Mouse (Mus musculus) CH12.LX (cell line): ENCODE results near the gene Tfdp2.

Experiments
- CHD2 ChIP-seq: IDR thresholded peaks from 2 replicates; pipeline ENCODE4 v1.6.1; 2011; ENCODE audit warnings: low read length, improper control_type of control experiment
- CTCF ChIP-seq, 2 experiments: IDR thresholded peaks in 1 of 2; conservative IDR thresholded peaks in 1 of 2; 2 replicates each; pipeline ENCODE4 v1.5.1; 2011 to 2012; ENCODE audit warnings: low read depth in 2 of 2, low read length in 2 of 2, improper control_type of control experiment in 1 of 2, inconsistent platforms in 1 of 2, mild to moderate bottlenecking in 1 of 2, moderate library complexity in 1 of 2
- EP300 ChIP-seq: IDR thresholded peaks from 2 replicates; pipeline ENCODE4 v1.6.1; 2011; ENCODE audit warnings: low read length, improper control_type of control experiment
- JUN ChIP-seq: IDR thresholded peaks from 2 replicates; pipeline ENCODE4 v1.6.1; 2011; ENCODE audit warnings: low read depth, mild to moderate bottlenecking, low read length, improper control_type of control experiment, moderate library complexity; ENCODE audit not compliant: insufficient read depth
- MAX ChIP-seq: IDR thresholded peaks from 2 replicates; pipeline ENCODE4 v1.6.1; 2011; ENCODE audit warnings: low read length, improper control_type of control experiment
- POLR2AphosphoS2 ChIP-seq: IDR thresholded peaks from 2 replicates; pipeline ENCODE4 v1.6.1; 2011; ENCODE audit warnings: low read depth, low read length, improper control_type of control experiment
- USF2 ChIP-seq: conservative IDR thresholded peaks from 2 replicates; pipeline ENCODE4 v1.6.1; 2011; ENCODE audit warnings: low read depth, low read length, improper control_type of control experiment

- TF ChIP-seq MAX (no peak), CHD2 (no peak), EP300 (no peak), JUN (no peak), POLR2AphosphoS2 (no peak), CTCF (conservative IDR thresholded peaks at IDR 0.05 in 1 of 2, IDR thresholded peaks at IDR 0.05 in 1 of 2; ENCODE audit: low read depth in 2 of 2, low read length in 2 of 2) (no peak), USF2 (no peak)
Measured at GRCm38 (mm10) chr9:96220419-96220818, 24.3 kb downstream of the Tfdp2 start.
